Mouse (Mus musculus) adrenal gland, postnatal 25 days (tissue): ENCODE measurements around the gene Calm3. TPM values are rescaled to one million over a fixed set of nuclear protein-coding genes. Genes with fewer than 3 reads are reported as not detected.
"Not testable (repeated sequence)": the region's sequence is repeated elsewhere in the genome, so short reads cannot be mapped to it uniquely, and the experiment has no call there.

Experiments
- DNase-seq: peaks from one replicate; pipeline ENCODE4 v3.0.0; 2021; ENCODE audit warnings: mixed read lengths
- long read RNA-seq: library from polyadenylated mRNA; stranded (forward); transcript quantifications from one replicate; pipeline ENCODE4 v2.0.0, GENCODE M21; 2021
- total RNA-seq: library from RNA; stranded (reverse); gene quantifications from 2 replicates; pipeline ENCODE4 v1.2.3, GENCODE M21; 2021

Calm3 gene
- 242 and 255 TPM in 2 replicates for total RNA-seq
- long read RNA-seq, transcript Calm3-201 (6 exons, 2,290 nt) = major isoform, 58 of 98 reads
- long read RNA-seq, partial matches to known transcripts = 5 of 98 reads
- long read RNA-seq, other reads (novel, unspliced or antisense) = 35 of 98 reads

- peak; percentile 98 for DNase-seq
These were observed at the start of gene Calm3 for GRCm38 (mm10) chr7:16924037-16924834. Calm3 (minus strand) TSS chr7:16924114.

- no peak for DNase-seq
These were observed 47.2 kb upstream of the Calm3 start for GRCm38 (mm10) chr7:16971160-16971559.

GRCm38 (mm10) chr7:16968414-16968813 is 44.5 kb upstream of the Calm3 start:
- DNase-seq = no peak

DNA sequence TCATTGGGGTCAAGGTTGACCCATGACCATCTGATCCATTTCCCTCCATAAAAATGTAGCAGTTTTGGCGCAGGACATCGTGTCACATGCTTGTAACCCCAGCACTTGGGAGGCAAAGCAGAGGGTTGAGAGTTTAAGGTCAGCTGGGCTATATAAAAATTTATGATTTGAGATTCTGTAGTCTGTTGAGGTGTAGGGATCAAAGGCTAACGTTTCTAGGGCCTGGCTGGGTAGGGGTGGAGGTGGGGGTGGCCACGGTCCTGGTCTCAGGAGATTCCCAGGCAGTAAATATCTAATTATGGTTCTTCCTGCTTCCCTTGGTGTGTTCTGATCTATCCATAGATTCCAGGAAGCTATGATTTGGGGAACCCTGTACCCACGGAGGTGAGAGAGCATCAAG is 37.8 kb upstream of the Calm3 start:
- DNase-seq = no peak

DNA sequence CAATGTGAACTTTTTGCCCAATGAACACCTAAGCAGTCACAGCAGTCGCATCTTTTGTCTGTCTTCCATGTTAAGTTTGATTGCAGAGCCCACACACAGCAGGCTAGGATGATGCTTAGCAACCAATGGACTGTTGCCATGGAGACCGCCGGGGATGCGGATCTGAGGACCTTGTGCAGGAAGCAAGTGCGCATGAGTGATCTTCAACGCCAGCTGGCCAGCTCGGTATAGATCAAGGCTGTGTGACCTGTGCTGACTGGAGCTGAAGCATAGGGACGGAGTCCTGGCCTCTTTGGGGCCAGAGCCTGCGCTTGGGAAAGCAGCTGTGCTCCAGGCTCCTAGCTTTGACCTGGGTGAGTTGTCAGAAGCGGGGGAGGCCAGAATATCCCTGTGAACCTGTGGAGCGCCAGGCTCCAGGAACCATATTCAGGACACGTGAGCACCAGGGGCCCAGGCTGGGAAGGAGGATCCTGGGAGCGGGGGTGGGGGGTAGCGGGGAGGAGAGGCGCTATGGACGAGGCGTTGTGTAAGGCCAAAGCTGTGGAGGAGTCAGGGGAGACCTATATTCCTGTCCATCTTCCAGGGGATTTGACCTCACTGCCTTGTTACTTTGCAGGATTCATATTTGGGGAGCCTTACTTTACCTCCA is 35.7 kb upstream of the Calm3 start, which contains the start of gene Pnmal1:
Pnmal1 (plus strand) TSS at position 141 of the 649 bp plus-strand sequence.
- DNase-seq = peak; percentile 77

GRCm38 (mm10) chr7:16956410-16957265 is 32.7 kb upstream of the Calm3 start:
- no peak for DNase-seq

GRCm38 (mm10) chr7:16955712-16956111 is 31.8 kb upstream of the Calm3 start:
- no peak for DNase-seq

DNA sequence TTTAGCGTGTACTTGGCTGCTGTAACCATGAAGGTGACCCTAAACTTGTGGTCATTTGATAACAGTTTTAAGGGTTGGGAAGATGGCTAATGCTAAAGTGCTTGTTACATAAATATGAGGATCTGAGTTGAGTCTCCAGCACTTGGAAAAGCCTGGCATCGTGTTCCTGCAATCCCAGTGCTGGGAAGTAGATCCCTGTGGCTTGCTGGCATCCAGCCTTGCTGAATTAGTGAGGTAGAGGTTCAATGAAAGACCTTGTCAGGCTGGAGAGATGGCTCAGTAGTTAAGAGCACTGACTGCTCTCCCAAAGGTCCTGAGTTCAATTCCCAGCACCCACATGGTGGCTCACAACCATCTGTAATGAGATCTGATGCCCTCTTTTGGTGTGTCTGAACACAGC is 29.9 kb upstream of the Calm3 start:
- not testable (repeated sequence) for DNase-seq

DNA sequence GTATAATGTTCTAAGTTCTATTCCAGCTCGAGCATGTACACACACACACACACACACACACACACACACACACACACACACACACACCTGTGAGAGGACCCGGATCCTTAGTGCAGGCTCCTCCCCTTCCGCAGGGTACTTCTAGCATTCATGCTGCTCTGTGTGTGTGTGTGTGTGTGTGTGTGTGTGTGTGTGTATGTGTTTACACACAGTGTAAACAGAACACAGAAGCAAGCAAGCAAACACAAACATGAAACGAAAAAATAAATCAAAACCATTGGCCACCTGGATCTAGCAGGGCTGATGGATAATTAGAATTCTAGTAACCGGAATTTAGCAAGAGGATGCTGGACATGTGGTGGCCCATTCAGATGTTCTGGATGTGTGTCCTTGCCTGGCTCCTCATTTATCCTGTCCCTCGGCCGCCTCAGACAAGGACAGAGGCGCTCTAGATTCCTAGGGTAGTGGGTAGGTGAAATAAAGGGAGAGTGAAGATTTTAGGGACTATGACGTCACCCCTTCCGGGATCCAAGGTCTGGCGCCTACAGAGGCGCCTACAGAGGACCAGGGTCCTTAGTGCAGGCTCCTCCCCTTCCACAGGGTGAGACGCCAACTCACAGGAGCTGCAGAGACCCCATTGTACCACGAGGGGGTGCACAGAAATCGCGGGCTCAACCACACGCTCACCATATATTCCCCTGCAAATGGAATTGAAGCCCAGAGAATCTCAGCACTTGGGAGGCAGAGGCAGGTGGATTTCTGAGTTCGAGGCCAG is 27.1 kb upstream of the Calm3 start:
- peak; percentile 77 for DNase-seq

DNA sequence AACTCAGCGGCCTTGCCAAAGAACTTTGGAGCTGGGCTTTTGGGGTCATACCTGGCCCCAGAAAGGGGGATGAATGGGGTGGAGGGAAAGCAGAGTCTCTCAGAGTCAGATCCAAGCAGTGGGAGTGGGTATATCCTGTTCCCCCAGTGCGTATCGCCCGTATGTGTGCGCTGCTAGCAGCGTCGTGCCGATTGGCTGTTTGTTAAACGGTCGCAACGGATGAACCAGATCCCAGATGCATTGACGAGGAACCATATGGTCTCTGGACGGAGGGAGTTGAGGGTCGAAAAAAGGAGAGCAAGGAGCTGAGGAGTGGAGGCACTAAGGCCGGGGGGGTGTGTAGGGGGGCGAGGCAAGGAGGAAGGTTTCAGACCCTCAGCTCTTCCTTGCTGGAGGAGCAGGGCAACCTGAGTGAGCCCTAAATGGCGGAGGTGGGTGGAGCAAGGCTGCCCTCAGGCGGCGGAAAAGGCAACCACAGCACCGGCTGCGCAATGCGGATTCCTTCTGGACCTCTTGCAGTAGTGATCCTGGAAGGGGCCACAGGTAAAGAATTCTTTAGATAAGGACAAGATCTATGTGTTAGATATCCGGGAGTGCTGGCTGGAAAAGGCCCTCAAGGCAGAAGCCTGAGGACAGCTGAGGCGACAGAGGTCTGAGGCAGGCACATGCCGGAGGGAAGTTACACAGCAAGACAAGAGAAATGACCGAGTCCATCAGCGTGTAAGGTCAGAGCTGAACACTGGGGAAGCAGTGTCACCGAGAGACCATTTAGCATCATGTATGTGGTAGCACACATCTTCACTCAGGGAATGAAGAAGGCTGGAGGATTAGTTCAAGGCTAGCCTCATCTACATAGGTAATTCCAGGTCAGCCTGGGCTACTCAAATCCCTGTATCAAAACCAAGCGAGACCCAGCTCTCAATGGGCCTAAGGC is 26.3 kb upstream of the Calm3 start:
- peak; percentile 79 for DNase-seq

DNA sequence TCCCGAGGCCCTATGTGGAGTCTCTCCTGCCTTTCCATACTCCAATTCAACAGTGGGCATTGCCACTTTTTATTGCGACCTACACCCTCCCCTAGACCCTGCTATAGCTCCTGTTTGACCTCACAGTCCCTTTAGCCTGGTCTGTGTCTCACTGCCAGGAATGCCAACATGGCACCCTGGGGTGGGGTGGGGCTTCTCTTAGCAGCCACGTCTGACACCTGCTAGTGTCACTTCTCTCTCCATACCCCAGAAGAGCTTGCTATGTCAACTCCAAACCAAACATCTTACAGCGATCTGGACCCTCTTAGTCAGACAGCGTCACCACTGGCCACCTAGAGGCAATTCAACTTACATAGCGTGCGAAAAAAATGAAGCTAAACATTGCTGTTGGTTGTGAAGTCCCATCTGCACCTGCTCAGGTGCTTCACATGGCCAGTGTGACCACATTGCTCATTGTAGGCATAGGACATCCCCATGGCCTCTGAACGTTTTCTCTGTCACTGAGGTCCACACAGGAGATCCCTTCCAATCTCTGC is 25.1 kb upstream of the Calm3 start:
- no peak for DNase-seq

- peak; percentile 37 for DNase-seq
These were observed 24.0 kb upstream of the Calm3 start for GRCm38 (mm10) chr7:16947959-16948361.

- no peak for DNase-seq
These were observed 23.5 kb upstream of the Calm3 start for GRCm38 (mm10) chr7:16947349-16947895.

- DNase-seq = peak; percentile 25
These were observed 22.8 kb upstream of the Calm3 start for GRCm38 (mm10) chr7:16946441-16947348.

DNA sequence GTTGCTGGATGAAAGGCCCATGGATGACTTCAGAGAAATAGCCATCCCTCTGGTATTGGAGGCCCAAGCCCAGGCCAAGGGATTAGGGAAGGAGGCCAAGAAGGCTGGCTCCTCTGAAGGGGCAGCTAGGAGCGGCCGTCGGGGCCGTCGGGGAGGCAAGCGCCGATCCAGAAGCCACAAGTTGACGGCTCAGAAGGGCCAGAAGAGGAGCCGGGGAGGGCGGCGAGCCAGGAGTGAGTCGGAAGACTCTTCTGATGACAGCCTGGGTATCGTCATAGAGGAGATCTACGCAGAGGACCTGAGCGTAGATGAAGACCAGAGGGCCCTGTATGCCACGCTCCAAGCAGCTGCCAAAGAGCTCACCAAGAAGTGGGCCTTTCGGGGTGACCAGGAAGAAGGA is 21.5 kb upstream of the Calm3 start:
- DNase-seq = peak; percentile 15

DNA sequence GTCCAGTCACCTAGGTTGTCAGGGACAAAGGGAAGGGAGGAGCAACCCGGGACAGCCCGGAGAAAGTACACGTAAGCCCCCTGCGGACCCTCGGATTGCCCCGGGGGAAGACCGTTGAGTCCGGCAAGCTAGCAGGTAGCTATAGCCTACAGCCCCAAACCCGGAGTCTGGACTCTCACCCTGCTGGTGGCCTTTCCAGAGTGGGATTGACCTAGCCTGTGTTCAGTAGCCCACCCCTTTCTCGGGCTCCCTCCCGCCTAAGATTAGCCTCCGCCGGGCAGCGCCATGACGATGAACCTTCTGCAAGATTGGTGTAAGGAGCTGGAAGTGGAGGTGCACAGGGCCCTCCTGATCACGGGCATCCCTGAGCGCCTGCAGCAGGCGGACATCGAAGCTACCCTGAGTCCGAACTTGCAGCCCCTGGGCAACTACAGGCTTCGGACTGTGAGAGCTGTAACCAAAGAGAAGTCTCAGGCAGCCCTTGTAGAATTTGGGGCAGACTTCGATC is 20.9 kb upstream of the Calm3 start:
- peak; percentile 17 for DNase-seq

DNA sequence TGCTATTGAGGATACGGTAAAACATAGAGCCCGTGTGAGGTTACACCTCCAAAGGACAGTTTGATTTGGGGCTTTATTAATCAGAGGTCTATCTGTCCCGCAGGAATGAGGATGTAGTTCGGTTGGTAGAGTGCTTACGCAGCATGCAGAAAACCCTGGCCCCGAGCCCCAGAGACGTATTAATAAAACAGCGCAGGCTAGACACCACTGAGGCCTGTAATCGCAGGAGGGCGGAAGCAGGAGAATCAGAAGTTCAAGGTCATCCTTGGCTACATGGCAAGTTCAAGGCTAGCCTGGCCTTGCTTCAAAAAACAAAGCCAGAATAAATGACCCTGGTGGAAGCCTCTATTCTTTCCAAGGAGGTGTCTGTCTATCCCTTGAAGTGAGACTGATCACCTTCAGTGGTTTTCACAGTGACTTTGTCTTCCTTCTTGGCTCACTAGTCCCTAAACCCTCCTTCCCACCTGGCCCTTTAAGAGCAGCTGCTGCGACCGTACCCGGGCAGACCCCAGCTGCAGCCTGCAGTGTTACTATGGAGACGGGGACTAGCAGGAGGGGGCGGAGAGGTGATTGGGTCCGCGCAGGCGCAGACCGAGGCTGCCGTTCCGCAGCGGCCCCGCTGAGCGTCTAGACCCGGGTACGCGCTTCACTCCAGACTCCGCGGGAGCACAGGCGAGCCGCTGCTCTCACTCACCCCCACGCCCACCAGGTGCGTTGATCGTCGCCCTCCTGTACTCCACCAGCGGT is 20.3 kb upstream of the Calm3 start, which contains the start of gene Pnmal2:
Pnmal2 (plus strand) TSS at position 622 of the 747 bp plus-strand sequence.
- peak; percentile 89 for DNase-seq

DNA sequence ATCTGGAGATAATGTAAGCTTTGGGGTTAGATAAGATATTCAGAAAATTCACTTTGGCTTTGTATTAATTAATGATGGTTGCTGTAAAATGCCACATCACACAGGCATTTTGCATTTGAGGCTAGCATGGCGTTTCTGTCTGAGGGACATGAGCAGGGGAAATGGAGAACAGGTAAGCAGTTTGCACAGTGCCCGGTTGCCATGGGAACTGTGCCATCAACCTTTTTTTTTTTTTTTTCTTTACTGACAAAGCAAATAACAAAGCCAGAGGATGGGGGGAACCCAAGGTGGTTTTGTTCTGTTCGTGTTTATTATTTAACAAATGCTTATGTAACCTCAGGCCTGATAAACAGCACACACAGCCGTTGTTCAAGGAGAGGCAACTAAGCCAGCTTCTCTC is 18.9 kb upstream of the Calm3 start:
- no peak for DNase-seq
